ENCODE assay signal across 7 mouse cellular contexts in genomic region chr15:77732851-77733250, GRCm38 (mm10). TPM values are rescaled to one million over a fixed set of nuclear protein-coding genes. Genes with fewer than 3 reads are reported as not detected.
"Had no signal": no experiment of that assay in that cellular context is flagged by ENCODE, and none has a peak within 500 bp of the region (broad histone marks: within the 10 kb centered on the region; RNA-seq: fewer than 3 reads in every experiment).

No protein-coding gene starts in this region.

RNA-seq across cellular contexts. Expression of gene Apol9b, which starts 4.0 kb away (rescaled TPM):
- polyA plus RNA-seq: neural tube, embryonic 12.5 days; stomach, embryonic 14.5 days; testis, adult 2 months had no signal

RNA-seq across cellular contexts. Expression of gene Apol8, which starts 24.0 kb away (rescaled TPM):
- polyA plus RNA-seq: neural tube, embryonic 13.5 days; thymus, postnatal 0 days had no signal

RNA-seq across cellular contexts. Expression of gene Apol7e, which starts 34.2 kb away (rescaled TPM):
- polyA plus RNA-seq: neural tube, embryonic 12.5 days; neural tube, embryonic 14.5 days; neural tube, embryonic 15.5 days; testis, adult 2 months had no signal
